Mouse (Mus musculus): ENCODE measurements around the gene Bcl2l1.

DNA sequence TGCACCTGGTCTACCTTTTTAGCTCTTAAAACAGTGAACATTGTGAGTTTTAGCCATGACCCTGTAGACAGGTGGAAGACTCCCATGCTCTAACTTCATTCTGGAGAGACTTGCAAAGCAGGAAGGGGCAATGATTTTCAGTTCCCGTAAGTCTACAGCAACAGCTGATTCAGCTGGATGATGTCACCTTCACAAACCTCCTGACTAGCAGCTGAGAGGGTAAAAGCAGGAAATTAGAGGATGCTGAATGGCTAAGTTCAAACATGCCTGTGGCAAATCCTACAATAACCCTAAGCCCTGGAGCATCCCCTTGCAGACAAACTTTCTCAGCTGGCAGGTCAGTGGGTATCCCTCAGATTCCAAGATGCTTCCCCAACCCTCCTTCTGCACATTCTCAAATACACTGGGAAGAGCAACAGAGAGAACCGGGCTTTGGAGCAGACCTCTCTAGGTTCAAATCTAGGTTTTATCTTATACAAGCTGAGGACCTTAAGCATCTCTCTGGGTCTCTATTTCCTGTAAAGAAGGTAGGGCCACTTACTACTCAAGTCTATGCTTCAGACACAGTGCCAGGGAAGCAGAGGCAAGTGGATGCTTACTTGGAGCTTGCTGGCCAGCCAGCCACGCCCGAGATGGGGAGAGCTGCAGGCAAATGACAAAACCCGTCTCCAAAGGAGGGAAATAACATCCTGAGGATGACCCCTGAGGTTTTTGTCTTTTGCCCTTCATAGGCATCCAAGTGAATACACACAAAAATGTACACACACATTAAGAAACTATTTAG is 21.2 kb downstream of the Bcl2l1 start:
- TF ChIP-seq CTCF (IDR thresholded peaks at IDR 0.05; ENCODE audit: extremely low read depth, insufficient read depth, low read length) (no peak), POLR2A (IDR thresholded peaks at IDR 0.05; ENCODE audit: extremely low read depth, insufficient read depth, low read length) (no peak)
